Mouse (Mus musculus) limb, embryonic 15.5 days (tissue): ENCODE results near the gene Rps9. TPM values are rescaled to one million over a fixed set of nuclear protein-coding genes. Genes with fewer than 3 reads are reported as not detected.

Source experiments
- ATAC-seq: fragments of 200-750 bp; cut with Nextera tagmentation; 2 replicates; pipeline ENCODE4 v1.8.0; 2017; ENCODE audit warnings: low read depth, moderate TSS enrichment; ENCODE audit not compliant: insufficient number of reproducible peaks, low FRiP score, low TSS enrichment
- H3K27ac ChIP-seq: fragments of 300-500 bp; sonication (generic); 2 replicates; pipeline ENCODE4 v1.5.1; 2015; ENCODE audit warnings: moderate library complexity, mild to moderate bottlenecking, inconsistent platforms
- H3K27me3 ChIP-seq: fragments of 300-500 bp; sonication (generic); 2 replicates; pipeline ENCODE4 v1.6.1; 2015; ENCODE audit warnings: inconsistent platforms
- H3K36me3 ChIP-seq: fragments of 300-500 bp; sonication (generic); 2 replicates; pipeline ENCODE4 v1.6.1; 2015; ENCODE audit warnings: inconsistent platforms
- H3K4me1 ChIP-seq: fragments of 300-500 bp; sonication (generic); 2 replicates; pipeline ENCODE4 v1.6.1; 2015; ENCODE audit warnings: inconsistent platforms
- H3K4me2 ChIP-seq: fragments of 300-500 bp; sonication (generic); 2 replicates; pipeline ENCODE4 v1.6.1; 2015; ENCODE audit warnings: mild to moderate bottlenecking, inconsistent platforms
- H3K4me3 ChIP-seq: fragments of 300-500 bp; sonication (generic); 2 replicates; pipeline ENCODE4 v1.5.1; 2015; ENCODE audit warnings: mild to moderate bottlenecking, inconsistent platforms
- H3K9ac ChIP-seq: fragments of 300-500 bp; sonication (generic); 2 replicates; pipeline ENCODE4 v1.6.1; 2015; ENCODE audit warnings: inconsistent platforms
- H3K9me3 ChIP-seq: fragments of 300-500 bp; sonication (generic); 2 replicates; pipeline ENCODE4 v1.6.1; 2016; ENCODE audit warnings: inconsistent platforms
- WGBS: fragments of 180-500 bp; shearing (Covaris S2); methylation state at CpG from one replicate; pipeline ENCODE4 v1.1.7; 2015; 5-methylcytosine and 5-hydroxymethylcytosine counted together
- polyA plus RNA-seq: library from polyadenylated mRNA; unstranded; fragments of >200 nt; fragmentation: Nextera tagmentation; extraction: Ambion mirVana; gene quantifications from 2 replicates; pipeline ENCODE4 v1.2.1, GENCODE M21; 2015

Gene Rps9
- 1,336 and 1,506 TPM in 2 replicates for polyA plus RNA-seq

DNA sequence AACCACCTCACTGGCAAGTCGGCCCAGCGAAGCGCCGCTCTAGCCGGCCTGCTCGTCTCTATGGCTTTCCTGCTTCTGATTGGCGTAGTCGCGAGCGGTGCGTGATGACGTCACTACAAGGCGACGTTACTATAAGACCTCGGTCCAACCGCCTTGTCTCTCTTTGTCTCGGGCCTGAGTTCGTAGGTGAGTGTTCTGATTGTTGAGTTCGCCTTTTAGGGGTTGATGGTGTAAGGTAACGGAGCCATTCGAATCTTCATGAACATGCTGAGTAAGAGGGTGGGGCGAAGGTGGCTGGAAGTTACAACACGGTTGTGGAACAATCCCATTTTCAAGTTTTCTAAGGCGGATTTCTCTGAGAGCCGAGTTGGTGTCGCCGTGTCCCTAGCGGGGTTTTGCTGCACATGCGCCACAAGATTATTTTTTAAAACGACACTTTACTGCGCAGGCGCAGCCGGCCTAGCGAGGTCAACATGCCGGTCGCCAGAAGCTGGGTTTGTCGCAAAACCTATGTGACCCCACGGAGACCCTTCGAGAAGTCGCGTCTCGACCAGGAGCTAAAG, at the start of gene Rps9:
Gene Rps9, plus strand, starts transcription at position 115 of the 563 bp plus-strand sequence.
- H3K9ac ChIP-seq = peak within 1 kb of the TSS; percentile 75
- H3K9me3 ChIP-seq = no peaks in the 10 kb centered on the region
- peak within 1 kb of the TSS; percentile 93 for H3K27ac ChIP-seq
- peaks cover 13% of the 10 kb centered on the region for H3K4me1 ChIP-seq
- peak within 1 kb of the TSS; percentile 65 for H3K4me3 ChIP-seq
- H3K27me3 ChIP-seq = no peaks in the 10 kb centered on the region
- H3K4me2 ChIP-seq = peak within 1 kb of the TSS; percentile 49
- under 1% methylated on average over 42 of the region's 42 CpGs for WGBS
- ATAC-seq = peak; percentile 91
- peaks cover 39% of the 10 kb centered on the region for H3K36me3 ChIP-seq

DNA sequence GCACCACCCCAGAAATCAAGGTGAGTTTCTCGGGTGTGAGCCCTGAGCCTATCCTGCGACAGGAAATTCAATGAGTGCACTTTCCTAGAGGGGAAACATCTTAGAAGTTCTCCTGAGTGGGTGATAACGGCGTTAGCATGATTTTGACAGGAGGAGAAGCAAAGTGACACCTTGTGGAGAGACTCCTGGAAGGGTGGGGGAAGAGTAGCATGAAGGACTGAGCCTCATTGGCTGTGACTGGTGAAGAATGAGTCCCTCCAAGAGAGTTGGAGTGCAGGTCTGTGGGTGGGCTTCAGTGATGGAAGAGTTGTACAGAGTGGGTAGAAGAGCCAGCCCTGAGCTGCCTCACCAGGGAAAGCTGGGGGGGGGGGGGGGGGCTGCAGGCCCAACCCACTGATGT, 46.8 kb upstream of the Rps9 start:
- no peak overlapping the region for H3K4me3 ChIP-seq
- no peak overlapping the region for H3K9ac ChIP-seq
- 89% methylated on average over 4 of the region's 4 CpGs for WGBS
- no peak overlapping the region for H3K27ac ChIP-seq
- ATAC-seq = no peak
- H3K4me2 ChIP-seq = no peak overlapping the region
- no peaks in the 10 kb centered on the region for H3K9me3 ChIP-seq
- H3K36me3 ChIP-seq = peaks cover 99% of the 10 kb centered on the region
- no peaks in the 10 kb centered on the region for H3K4me1 ChIP-seq
- H3K27me3 ChIP-seq = no peaks in the 10 kb centered on the region

DNA sequence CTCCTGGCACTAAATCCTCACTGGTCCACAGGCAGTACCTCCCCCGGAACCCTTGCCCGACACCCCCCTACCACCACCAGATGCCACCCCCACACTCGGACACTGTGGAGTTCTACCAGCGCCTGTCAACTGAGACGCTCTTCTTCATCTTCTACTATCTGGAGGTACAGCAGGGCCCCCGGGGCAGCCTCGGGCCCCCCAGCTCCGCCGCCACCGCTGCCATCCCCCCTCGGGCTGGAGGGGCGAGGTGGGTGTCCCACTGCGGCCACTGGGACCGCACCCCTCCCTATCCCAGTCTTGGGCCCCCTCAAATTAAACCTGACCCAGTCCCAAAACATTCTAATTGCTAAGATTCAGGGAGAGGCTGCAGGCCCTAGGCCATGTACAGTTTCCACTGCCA, 45.2 kb upstream of the Rps9 start:
- no peak overlapping the region for H3K4me3 ChIP-seq
- H3K4me2 ChIP-seq = no peak overlapping the region
- no peak for ATAC-seq
- peaks cover 95% of the 10 kb centered on the region for H3K36me3 ChIP-seq
- no peaks in the 10 kb centered on the region for H3K27me3 ChIP-seq
- no peaks in the 10 kb centered on the region for H3K9me3 ChIP-seq
- no peak overlapping the region for H3K27ac ChIP-seq
- 95% methylated on average over 14 of the region's 14 CpGs for WGBS
- no peak overlapping the region for H3K9ac ChIP-seq
- peaks cover 7% of the 10 kb centered on the region for H3K4me1 ChIP-seq

DNA sequence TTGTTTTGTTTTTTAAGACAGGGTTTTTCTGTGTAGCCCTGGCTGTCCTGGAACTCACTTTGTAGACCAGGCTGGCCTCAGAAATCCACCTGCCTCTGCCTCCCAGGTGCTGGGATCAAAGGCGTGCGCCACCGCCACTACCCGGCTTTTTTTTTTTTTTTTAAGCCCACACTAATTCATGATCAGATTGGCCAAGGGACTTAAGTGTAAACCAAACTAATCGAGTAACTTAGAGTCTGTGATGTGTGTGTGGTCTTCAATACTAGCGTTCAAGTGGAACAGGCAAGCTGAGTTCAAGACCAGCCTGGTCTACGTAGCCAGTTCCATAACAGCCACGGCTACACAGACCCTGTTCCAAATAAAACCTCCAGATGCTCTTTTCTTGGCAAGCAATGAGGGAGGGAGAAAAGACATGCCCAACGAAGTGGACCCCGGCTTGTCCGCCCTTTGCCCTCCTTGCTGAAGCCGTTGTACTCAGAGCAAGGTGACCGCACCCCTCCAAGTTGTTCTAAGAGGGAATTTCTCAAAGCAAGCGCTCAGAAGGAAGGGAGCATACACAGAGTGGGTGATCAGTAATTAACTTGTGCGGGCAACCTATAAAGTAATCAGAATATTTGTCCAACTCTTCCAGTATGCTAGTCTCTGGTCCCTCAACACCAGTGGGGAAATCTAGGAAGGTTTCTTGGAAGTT, 39.1 kb upstream of the Rps9 start:
- Histone ChIP-seq H3K27ac (peak overlapping the region; percentile 94), H3K27me3 (no peaks in the 10 kb centered on the region), H3K9ac (peak overlapping the region; percentile 87), H3K4me2 (peak overlapping the region; percentile 76), H3K4me1 (peaks cover 28% of the 10 kb centered on the region), H3K36me3 (peaks cover 34% of the 10 kb centered on the region), H3K4me3 (peak overlapping the region; percentile 73), H3K9me3 (no peaks in the 10 kb centered on the region)
- ATAC-seq = no peak
- WGBS = 30% methylated on average over 15 of the region's 15 CpGs

DNA sequence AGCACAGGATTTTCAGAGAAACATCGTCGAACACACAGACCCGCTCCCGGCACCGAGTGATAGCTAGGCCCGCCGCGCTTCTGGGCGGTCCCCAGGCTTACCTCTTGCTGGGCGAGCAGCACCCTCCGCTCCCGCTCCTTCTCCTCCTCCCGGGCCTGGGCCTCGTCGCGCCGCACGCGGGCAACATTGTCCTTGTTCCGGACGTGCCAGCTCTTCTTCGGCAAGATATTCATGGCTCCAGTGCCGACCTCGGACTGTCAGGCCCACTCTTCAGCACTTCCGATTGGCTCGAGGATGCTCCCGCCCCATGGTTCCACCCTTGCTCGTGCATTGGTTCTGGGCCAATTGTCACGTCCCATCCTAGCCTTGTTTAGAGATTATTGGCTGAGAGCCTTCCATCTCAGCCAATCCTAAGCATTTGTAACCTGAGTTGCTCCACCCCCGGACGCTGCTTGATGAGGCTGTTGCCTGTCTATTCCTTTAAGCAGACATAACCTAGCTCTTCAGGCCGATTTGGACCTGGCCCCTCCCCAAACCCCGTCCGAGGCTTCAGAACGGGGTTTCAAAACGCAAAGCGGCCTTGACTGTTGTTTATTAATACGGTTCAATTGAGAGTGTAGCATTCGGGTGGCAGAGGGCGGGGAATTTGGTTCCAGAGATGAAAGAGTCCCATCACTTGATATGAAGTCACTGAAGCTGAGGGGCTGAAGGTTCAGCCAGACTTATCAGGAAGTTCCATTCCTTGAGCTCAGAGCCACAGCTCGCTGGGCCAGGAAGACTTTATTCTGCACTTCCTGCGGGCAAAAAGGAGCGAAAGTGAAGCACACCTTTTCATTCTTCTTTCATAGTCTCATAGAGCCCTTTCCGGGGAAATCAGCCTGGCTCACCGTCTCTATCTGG, 38.3 kb upstream of the Rps9 start, which contains the start of gene Leng1:
Gene Leng1, minus strand, starts transcription at position 626 of the 900 bp plus-strand sequence.
- WGBS = 3% methylated on average over 45 of the region's 45 CpGs

DNA sequence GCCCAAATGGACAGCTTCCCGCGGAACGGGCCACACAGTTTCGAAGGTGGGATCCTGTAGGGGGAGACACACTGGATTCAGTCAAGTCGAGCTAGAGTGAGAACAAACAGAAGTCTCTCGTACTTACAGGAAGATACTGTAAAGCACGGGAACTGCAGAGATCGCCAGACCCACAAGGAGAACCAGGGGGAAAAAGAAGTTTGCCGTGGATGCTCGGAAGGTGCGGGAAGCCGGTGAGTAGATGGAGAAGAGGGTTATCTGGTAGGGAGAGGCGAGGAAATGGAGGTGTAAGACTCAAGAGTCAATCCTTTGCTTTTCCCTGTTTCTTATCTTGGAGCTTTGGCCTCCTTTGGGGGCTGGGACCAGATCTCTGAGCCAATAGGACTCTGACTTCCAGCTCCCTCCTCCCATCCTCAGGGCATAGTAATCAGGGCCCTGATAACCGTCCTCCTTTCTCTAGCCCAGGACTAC, 36.8 kb upstream of the Rps9 start:
- peaks cover 28% of the 10 kb centered on the region for H3K4me1 ChIP-seq
- no peak overlapping the region for H3K9ac ChIP-seq
- WGBS = 21% methylated on average over 14 of the region's 14 CpGs
- no peaks in the 10 kb centered on the region for H3K27me3 ChIP-seq
- H3K27ac ChIP-seq = no peak overlapping the region
- no peak overlapping the region for H3K4me3 ChIP-seq
- peaks cover 13% of the 10 kb centered on the region for H3K36me3 ChIP-seq
- H3K4me2 ChIP-seq = 0 out of 2 replicates have a peak overlapping the region, but pooled peaks have one; percentile 10
- ATAC-seq = no peak
- no peaks in the 10 kb centered on the region for H3K9me3 ChIP-seq

More for the DNA sequence above, 38.3 kb upstream of the Rps9 start, which contains the start of gene Leng1:
- peaks cover 28% of the 10 kb centered on the region for H3K4me1 ChIP-seq
- ATAC-seq = peak; percentile 97
- no peaks in the 10 kb centered on the region for H3K27me3 ChIP-seq
- H3K9me3 ChIP-seq = no peaks in the 10 kb centered on the region
- peaks cover 26% of the 10 kb centered on the region for H3K36me3 ChIP-seq
- peak within 1 kb of the TSS; percentile 76 for H3K4me2 ChIP-seq
- peak within 1 kb of the TSS; percentile 94 for H3K27ac ChIP-seq
- peak within 1 kb of the TSS; percentile 87 for H3K9ac ChIP-seq
- peak within 1 kb of the TSS; percentile 73 for H3K4me3 ChIP-seq

DNA sequence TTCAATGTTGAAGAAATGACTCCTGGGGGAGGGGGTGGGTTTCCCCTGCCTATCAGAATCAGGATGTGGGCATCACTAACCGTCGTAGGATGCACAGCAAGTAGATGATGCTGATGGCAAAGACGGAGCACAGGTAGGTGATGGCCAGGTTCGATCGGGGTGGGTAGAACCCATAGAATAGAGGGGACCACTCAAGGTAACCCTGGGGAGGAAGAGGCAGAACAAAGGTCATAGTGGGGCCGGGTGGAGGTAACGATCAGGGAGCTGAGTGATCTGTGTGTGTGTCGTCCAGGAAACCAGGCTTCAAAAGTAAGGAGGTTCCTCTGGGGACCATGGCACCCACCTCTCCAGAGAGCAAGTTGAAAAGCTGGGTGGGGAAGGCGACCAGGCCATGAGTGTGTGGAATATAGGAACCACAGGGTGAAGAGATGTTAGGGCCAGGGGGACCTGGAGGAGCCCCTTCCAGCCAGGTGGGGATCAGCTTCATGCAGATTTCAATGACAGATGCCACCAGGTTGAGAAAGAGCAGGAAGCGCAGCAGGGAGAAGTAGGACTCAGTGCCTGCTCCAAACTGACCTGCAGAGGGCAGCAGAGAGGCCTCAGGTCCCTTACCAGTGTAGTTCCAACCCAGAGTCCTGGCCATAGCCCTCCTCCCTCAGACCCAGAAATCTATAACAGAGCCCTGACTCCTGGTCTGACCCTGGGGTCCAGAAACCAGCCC, 29.1 kb upstream of the Rps9 start:
- H3K4me3 ChIP-seq = no peak overlapping the region
- no peak overlapping the region for H3K9ac ChIP-seq
- H3K4me2 ChIP-seq = no peak overlapping the region
- ATAC-seq = peak; percentile 66; the same call in 1 of the 2 replicates
- H3K36me3 ChIP-seq = peaks cover 9% of the 10 kb centered on the region
- H3K27ac ChIP-seq = no peak overlapping the region
- H3K27me3 ChIP-seq = no peaks in the 10 kb centered on the region
- WGBS = 72% methylated on average over 10 of the region's 10 CpGs
- no peaks in the 10 kb centered on the region for H3K9me3 ChIP-seq
- no peaks in the 10 kb centered on the region for H3K4me1 ChIP-seq

DNA sequence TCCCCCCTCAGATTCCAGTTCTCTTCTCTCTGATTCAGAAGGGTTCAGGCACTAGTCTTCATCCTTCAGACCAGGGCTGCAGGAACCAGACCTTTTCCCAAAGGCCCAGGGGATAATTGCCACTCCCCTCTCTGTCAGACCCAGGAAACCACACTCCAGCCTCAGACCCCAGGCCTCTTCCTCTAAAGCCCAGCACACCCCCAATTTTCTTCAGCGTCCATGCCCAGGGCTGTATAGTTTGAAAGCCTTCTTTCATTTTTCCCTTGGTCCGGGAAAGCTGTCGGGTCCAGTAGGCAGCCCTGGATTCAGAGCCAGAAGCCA, 28.6 kb upstream of the Rps9 start:
- Histone ChIP-seq H3K9me3 (no peaks in the 10 kb centered on the region), H3K27ac (no peak overlapping the region), H3K27me3 (no peaks in the 10 kb centered on the region), H3K9ac (no peak overlapping the region), H3K36me3 (peaks cover 11% of the 10 kb centered on the region), H3K4me3 (no peak overlapping the region), H3K4me2 (no peak overlapping the region), H3K4me1 (no peaks in the 10 kb centered on the region)
- ATAC-seq = no peak
- WGBS = 77% methylated on average over 3 of the region's 3 CpGs

DNA sequence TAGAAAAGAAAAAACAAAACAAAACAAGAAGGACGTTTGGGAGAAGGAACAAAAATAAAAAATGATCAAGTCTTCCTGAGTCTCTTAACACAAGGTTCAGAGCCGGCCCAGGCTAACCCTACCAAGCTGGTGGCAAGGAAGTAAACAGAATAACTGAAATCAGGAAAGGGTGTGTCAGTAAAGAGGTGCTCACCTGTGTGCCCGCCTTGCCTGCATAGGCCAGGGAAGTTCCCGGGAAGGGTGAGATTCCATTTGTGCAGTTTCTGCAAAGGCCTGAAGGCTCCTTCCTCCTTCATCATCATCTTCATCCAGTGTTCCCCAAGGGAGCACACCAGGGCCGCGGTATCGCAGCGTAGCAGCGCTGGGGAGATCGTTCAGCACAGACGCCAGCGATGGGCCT, 27.4 kb upstream of the Rps9 start:
- Histone ChIP-seq H3K4me3 (no peak overlapping the region), H3K27ac (no peak overlapping the region), H3K9ac (no peak overlapping the region), H3K4me1 (no peaks in the 10 kb centered on the region), H3K36me3 (peaks cover 17% of the 10 kb centered on the region), H3K4me2 (no peak overlapping the region), H3K9me3 (no peaks in the 10 kb centered on the region), H3K27me3 (no peaks in the 10 kb centered on the region)
- ATAC-seq = no peak
- WGBS = 86% methylated on average over 12 of the region's 12 CpGs

DNA sequence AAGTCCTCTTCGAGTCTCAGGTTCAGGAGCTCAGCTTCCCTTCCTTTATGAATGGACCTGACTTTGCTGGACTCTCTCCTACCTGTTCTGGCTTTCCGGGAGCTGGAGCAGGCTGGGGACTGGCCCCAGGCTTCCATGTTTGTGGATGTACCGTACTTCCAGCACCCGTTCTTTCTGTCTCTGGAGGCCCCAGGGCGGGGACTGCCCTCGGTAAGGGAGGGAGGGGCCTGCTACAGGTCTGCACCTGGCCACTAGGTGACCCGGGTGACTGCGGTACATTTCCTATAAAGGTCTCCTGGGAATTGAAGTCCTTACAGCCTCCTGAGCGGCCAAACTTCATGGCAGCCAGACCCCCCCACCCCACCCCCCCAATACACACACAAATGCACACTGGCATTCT, 26.5 kb upstream of the Rps9 start, which contains the start of gene Tmc4:
Gene Tmc4, minus strand, starts transcription at position 212 of the 400 bp plus-strand sequence.
- Histone ChIP-seq H3K27ac (no peak within 1 kb of the TSS), H3K9ac (no peak within 1 kb of the TSS), H3K4me1 (no peaks in the 10 kb centered on the region), H3K36me3 (peaks cover 21% of the 10 kb centered on the region), H3K4me2 (no peak within 1 kb of the TSS), H3K27me3 (no peaks in the 10 kb centered on the region), H3K9me3 (no peaks in the 10 kb centered on the region), H3K4me3 (no peak within 1 kb of the TSS)
- ATAC-seq = no peak
- WGBS = 44% methylated on average over 9 of the region's 9 CpGs

DNA sequence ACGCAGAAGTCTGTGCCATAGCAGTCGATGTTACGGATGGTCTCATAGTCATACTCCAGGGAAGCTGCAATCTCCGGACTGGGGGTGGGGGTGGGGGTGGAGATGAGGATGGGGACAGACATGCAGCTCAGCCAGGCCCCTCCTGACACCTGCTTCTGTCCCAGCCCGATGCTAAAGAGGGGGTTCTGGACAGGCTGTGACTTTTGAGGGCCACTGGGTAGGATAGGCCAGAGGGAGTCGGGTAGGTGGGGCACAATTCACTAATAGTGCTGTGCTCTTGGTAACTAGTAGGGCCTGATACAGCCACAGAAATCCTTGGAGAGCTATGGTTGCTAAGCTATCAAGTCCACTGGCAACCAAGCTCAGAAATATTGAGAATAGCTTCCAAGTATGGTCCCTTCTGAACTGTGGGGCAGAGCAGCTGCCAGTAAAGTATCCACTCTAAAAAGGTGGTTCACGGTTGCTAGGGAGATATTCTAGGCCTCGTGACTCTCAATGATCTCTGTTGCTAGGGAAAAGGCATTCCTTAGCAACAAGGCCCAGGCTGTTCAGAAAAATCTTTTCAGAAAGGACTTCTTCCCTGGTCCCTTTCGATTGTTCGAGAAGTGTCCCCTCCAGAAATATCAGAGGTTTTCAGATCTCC, 19.8 kb upstream of the Rps9 start:
- no peak for ATAC-seq
- no peaks in the 10 kb centered on the region for H3K27me3 ChIP-seq
- H3K36me3 ChIP-seq = peaks cover 62% of the 10 kb centered on the region
- no peaks in the 10 kb centered on the region for H3K9me3 ChIP-seq
- H3K4me1 ChIP-seq = no peaks in the 10 kb centered on the region
- no peak overlapping the region for H3K9ac ChIP-seq
- 87% methylated on average over 10 of the region's 10 CpGs for WGBS
- no peak overlapping the region for H3K4me2 ChIP-seq
- no peak overlapping the region for H3K4me3 ChIP-seq
- H3K27ac ChIP-seq = no peak overlapping the region
